Mouse (Mus musculus): ENCODE data around the gene Lamtor2. TPM values are rescaled to one million over a fixed set of nuclear protein-coding genes. Genes with fewer than 3 reads are reported as not detected.

Lamtor2 gene
- total and polyA plus RNA-seq, 2 experiments from 2014 or later: 66.0 to 187 TPM

DNA sequence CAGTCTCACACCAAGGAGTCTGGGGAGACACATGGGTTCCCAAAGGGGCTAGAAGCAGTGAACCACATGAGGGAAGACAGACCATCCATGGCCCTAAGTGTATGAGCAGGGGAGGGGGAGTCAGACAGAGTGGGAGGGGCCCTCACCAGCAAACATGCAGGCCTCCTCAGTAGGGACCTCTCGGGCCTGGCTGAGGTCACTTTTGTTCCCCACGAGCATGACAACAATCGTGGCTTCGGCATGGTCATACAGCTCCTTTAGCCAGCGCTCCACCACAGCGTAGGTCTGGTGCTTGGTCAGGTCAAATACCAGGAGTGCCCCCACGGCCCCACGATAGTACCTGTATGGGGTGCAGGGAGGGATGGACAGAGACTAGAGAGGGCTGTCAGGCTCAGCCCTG is 9.7 kb downstream of the Lamtor2 start:
- whole genome bisulfite sequencing: 87% methylated on average over 8 of the region's 8 CpGs
- Histone ChIP-seq H3K27ac (ENCODE audit: low read depth, low read length) (no peak overlapping the region), H3K4me1 (ENCODE audit: insufficient read depth, low read length) (no peaks in the 10 kb centered on the region; the same call in 1 of the 2 replicates), H3K27me3 (ENCODE audit: insufficient read depth, low read length) (no peaks in the 10 kb centered on the region), H3K9ac (replicated peaks; ENCODE audit: low read length, poor library complexity, severe bottlenecking) (no peak overlapping the region), H3K4me2 (ENCODE audit: low read depth, low read length, poor library complexity, severe bottlenecking) (no peak overlapping the region), H3K36me3 (ENCODE audit: insufficient read depth, low read length) (peaks cover 7% of the 10 kb centered on the region), H3K9me3 (ENCODE audit: low read length) (no peaks in the 10 kb centered on the region), H3K4me3 (ENCODE audit: low read depth, low read length) (no peak overlapping the region)
- ATAC-seq (ENCODE audit: low FRiP score) (no peak), DNase-seq (ENCODE audit: low spot score) (no peak)
- no peak for TF ChIP-seq CTCF (IDR thresholded peaks at IDR 0.05)

GRCm38 (mm10) chr3:88542486-88542885 is 10.4 kb downstream of the Lamtor2 start:
- ATAC-seq (ENCODE audit: low FRiP score) (no peak), DNase-seq (ENCODE audit: low spot score) (no peak)
- H3K36me3 ChIP-seq (ENCODE audit: insufficient read depth, low read length): peaks cover 12% of the 10 kb centered on the region
- TF ChIP-seq CTCF (IDR thresholded peaks at IDR 0.05): no peak
- H3K4me2 ChIP-seq (ENCODE audit: low read depth, low read length, poor library complexity, severe bottlenecking): no peak overlapping the region
- H3K9me3 ChIP-seq (ENCODE audit: low read length): no peaks in the 10 kb centered on the region
- H3K27me3 ChIP-seq (ENCODE audit: insufficient read depth, low read length): no peaks in the 10 kb centered on the region
- H3K27ac ChIP-seq (ENCODE audit: low read depth, low read length): no peak overlapping the region
- H3K9ac ChIP-seq (replicated peaks; ENCODE audit: low read length, poor library complexity, severe bottlenecking): no peak overlapping the region
- WGBS: 83% methylated on average over 4 of the region's 4 CpGs
- H3K4me3 ChIP-seq (ENCODE audit: low read depth, low read length): no peak overlapping the region
- no peaks in the 10 kb centered on the region; the same call in 1 of the 2 replicates for H3K4me1 ChIP-seq (ENCODE audit: insufficient read depth, low read length)

DNA sequence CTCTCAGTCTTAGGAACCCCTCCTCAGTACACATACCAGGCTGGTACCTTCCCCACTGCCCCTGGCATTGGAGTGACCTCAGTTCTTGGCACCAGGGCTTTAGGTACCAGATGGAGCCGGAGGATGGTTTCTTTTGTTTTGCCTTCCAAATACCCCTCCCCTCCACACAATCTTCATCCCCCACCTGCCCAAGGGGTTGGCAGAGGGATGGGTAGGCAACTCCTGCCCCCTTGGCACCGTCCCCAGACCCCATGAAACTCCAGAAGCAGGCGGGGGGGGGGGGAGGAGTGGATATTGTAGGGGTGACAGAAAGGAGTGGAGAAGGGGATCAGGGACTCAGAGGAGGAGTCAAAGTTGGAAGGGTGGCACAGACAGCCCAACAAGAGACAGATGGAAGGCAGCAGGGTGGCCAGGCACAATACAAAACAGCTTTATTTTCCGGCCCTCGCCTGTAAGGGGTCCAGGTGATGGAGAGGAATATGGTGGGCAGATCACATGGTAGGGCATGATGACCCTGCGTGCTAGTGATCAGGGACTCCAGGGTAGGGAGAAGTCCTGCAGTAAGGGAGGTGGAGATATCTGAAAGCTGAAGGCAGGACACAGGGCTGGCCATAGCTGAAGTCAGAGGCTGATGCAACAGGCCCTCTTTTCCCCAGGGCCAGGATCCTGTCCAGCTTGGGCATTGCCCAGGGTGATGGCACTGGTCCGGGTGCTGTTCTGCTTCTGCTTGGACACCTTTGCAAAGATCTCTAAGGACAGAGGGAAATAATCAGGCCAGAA is 11.1 kb downstream of the Lamtor2 start:
- WGBS: 50% methylated on average over 7 of the region's 7 CpGs
- Histone ChIP-seq H3K9me3 (ENCODE audit: low read length) (no peaks in the 10 kb centered on the region), H3K36me3 (ENCODE audit: insufficient read depth, low read length) (peaks cover 15% of the 10 kb centered on the region), H3K9ac (replicated peaks; ENCODE audit: low read length, poor library complexity, severe bottlenecking) (no peak overlapping the region), H3K4me3 (ENCODE audit: low read depth, low read length) (no peak overlapping the region), H3K4me1 (ENCODE audit: insufficient read depth, low read length) (peaks cover 3% of the 10 kb centered on the region; the same call in 1 of the 2 replicates), H3K4me2 (ENCODE audit: low read depth, low read length, poor library complexity, severe bottlenecking) (no peak overlapping the region), H3K27me3 (ENCODE audit: insufficient read depth, low read length) (no peaks in the 10 kb centered on the region), H3K27ac (ENCODE audit: low read depth, low read length) (peak overlapping the region; percentile 38; the same call in 1 of the 2 replicates)
- DNase-seq (ENCODE audit: low spot score): peak; percentile 83
- TF ChIP-seq CTCF (IDR thresholded peaks at IDR 0.05): no peak
- ATAC-seq (ENCODE audit: low FRiP score): peak; percentile 22

DNA sequence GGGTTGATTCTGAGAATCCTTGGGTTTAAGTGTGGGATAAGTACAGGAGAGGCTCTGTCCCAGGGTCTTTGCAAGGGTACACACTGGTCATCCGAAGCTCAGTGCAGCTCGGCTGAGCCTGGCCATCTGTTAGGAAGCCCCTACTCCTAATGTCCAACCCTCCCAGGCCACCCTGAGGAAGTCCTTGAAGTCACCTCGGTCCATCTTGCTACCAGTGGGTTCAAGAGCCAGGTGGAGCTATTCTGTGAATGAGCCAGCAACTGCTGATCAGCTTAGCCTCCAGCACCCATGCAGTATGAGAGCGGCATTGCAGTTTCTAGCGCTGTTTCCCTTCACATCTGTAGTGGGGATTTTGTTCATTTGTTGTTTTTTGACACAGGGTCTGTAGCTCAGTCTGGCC is 12.8 kb downstream of the Lamtor2 start:
- Histone ChIP-seq H3K36me3 (ENCODE audit: insufficient read depth, low read length) (peaks cover 23% of the 10 kb centered on the region), H3K4me2 (ENCODE audit: low read depth, low read length, poor library complexity, severe bottlenecking) (no peak overlapping the region), H3K4me1 (ENCODE audit: insufficient read depth, low read length) (peaks cover 13% of the 10 kb centered on the region), H3K27me3 (ENCODE audit: insufficient read depth, low read length) (no peaks in the 10 kb centered on the region), H3K9ac (replicated peaks; ENCODE audit: low read length, poor library complexity, severe bottlenecking) (no peak overlapping the region), H3K9me3 (ENCODE audit: low read length) (no peaks in the 10 kb centered on the region), H3K27ac (ENCODE audit: low read depth, low read length) (peak overlapping the region; percentile 65), H3K4me3 (ENCODE audit: low read depth, low read length) (no peak overlapping the region)
- 36% methylated on average over 5 of the region's 5 CpGs for WGBS
- ATAC-seq (ENCODE audit: low FRiP score): no peak
- TF ChIP-seq CTCF (IDR thresholded peaks at IDR 0.05): peak; percentile 34
- peak; percentile 44 for DNase-seq (ENCODE audit: low spot score)

DNA sequence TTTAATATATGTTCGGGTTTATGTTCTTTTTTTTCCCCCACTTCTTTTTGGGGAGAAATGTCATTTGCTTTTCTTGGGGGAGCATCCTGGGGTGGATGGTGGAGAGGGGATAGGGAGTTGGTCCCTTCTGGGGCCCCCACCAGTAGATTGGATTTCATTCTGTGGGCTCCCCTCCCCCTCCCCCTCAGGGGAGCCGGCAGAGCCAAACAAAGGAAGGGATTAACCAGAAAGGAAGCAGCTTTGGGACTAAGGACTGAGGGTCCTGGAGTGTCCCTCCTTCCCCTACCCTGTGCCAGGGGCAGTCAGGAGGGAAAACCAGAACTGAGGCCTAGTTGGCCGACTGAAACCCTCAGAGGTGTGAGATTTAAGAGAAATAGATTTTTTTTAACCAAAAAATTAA is 13.5 kb downstream of the Lamtor2 start:
- Histone ChIP-seq H3K4me2 (ENCODE audit: low read depth, low read length, poor library complexity, severe bottlenecking) (no peak overlapping the region), H3K9me3 (ENCODE audit: low read length) (no peaks in the 10 kb centered on the region), H3K27me3 (ENCODE audit: insufficient read depth, low read length) (no peaks in the 10 kb centered on the region), H3K36me3 (ENCODE audit: insufficient read depth, low read length) (peaks cover 23% of the 10 kb centered on the region), H3K9ac (replicated peaks; ENCODE audit: low read length, poor library complexity, severe bottlenecking) (no peak overlapping the region), H3K4me3 (ENCODE audit: low read depth, low read length) (no peak overlapping the region), H3K4me1 (ENCODE audit: insufficient read depth, low read length) (peaks cover 19% of the 10 kb centered on the region), H3K27ac (ENCODE audit: low read depth, low read length) (peak overlapping the region; percentile 47; the same call in 1 of the 2 replicates)
- ATAC-seq (ENCODE audit: low FRiP score): no peak
- TF ChIP-seq CTCF (IDR thresholded peaks at IDR 0.05): no peak
- peak; percentile 39 for DNase-seq (ENCODE audit: low spot score)
- 4% methylated on average over 3 of the region's 3 CpGs for WGBS
